Mouse (Mus musculus) kidney, embryonic 14.5 days (tissue): ENCODE measurements around the gene Hoxb1. TPM values are rescaled to one million over a fixed set of nuclear protein-coding genes. Genes with fewer than 3 reads are reported as not detected.
A peak's percentile ranks its signal among the peaks of the same experiment; 100 is the strongest.

Experiments used
- ATAC-seq: fragments of 200-750 bp; cut with Nextera tagmentation; 2 replicates; pipeline ENCODE4 v1.8.0; 2017; ENCODE audit warnings: moderate number of reproducible peaks, mild to moderate bottlenecking, moderate TSS enrichment, moderate library complexity; ENCODE audit not compliant: low FRiP score, low TSS enrichment
- H3K27ac ChIP-seq: fragments of 300-500 bp; sonication (generic); 2 replicates; pipeline ENCODE4 v1.5.1; 2014; ENCODE audit warnings: low read depth, mild to moderate bottlenecking, low read length, moderate library complexity, mixed read lengths
- H3K27me3 ChIP-seq: fragments of 300-500 bp; sonication (generic); 2 replicates; pipeline ENCODE4 v1.6.1; 2014; ENCODE audit warnings: mild to moderate bottlenecking, low read length; ENCODE audit not compliant: control insufficient read depth, insufficient read depth
- H3K36me3 ChIP-seq: fragments of 300-500 bp; sonication (generic); 2 replicates; pipeline ENCODE4 v1.6.1; 2014; ENCODE audit warnings: low read length, mixed read lengths; ENCODE audit not compliant: control insufficient read depth, insufficient read depth
- H3K4me1 ChIP-seq: fragments of 300-500 bp; sonication (generic); 2 replicates; pipeline ENCODE4 v1.6.1; 2014; ENCODE audit warnings: low read length, mixed read lengths; ENCODE audit not compliant: control insufficient read depth, insufficient read depth
- H3K4me2 ChIP-seq: fragments of 300-500 bp; sonication (generic); replicated peaks from 2 replicates; pipeline ENCODE4 v1.6.1; 2014; ENCODE audit warnings: low read depth, mild to moderate bottlenecking, low read length
- H3K4me3 ChIP-seq: fragments of 300-500 bp; sonication (generic); 2 replicates; pipeline ENCODE4 v1.5.1; 2014; ENCODE audit warnings: mild to moderate bottlenecking, low read length
- H3K9ac ChIP-seq: fragments of 300-500 bp; sonication (generic); 2 replicates; pipeline ENCODE4 v1.6.1; 2014; ENCODE audit warnings: low read depth, mild to moderate bottlenecking, low read length, moderate library complexity
- H3K9me3 ChIP-seq: fragments of 300-500 bp; sonication (generic); 2 replicates; pipeline ENCODE4 v1.6.1; 2016; ENCODE audit warnings: low read length; ENCODE audit not compliant: control insufficient read depth
- WGBS: fragments of 180-500 bp; shearing (Covaris S2); extraction: QIAGEN DNeasy Blood & Tissue Kit; methylation state at CpG from one replicate; pipeline ENCODE4 v1.1.7; 2014; 5-methylcytosine and 5-hydroxymethylcytosine counted together
- polyA plus RNA-seq: library from polyadenylated mRNA; unstranded; fragments of >200 nt; fragmentation: Nextera tagmentation; extraction: Ambion mirVana; gene quantifications from 2 replicates; pipeline ENCODE4 v1.2.1, GENCODE M21; 2014

Gene Hoxb1
- polyA plus RNA-seq, 1 experiment from 2014 or later = 0.37 TPM

- peaks cover 89% of the 10 kb centered on the region for H3K4me1 ChIP-seq
- H3K9me3 ChIP-seq = no peaks in the 10 kb centered on the region
- peak overlapping the region; percentile 4; the same call in 1 of the 2 replicates for H3K4me3 ChIP-seq
- WGBS = 9% methylated on average over 8 of the region's 8 CpGs
- no peaks in the 10 kb centered on the region for H3K27me3 ChIP-seq
- H3K9ac ChIP-seq = peak overlapping the region; percentile 99; the same call in 1 of the 2 replicates
- peaks cover 35% of the 10 kb centered on the region for H3K36me3 ChIP-seq
- H3K27ac ChIP-seq = peak overlapping the region; percentile 100; the same call in 1 of the 2 replicates
- no peak for ATAC-seq
- peak overlapping the region; percentile 95 for H3K4me2 ChIP-seq
These were observed 36.9 kb upstream of the Hoxb1 start for GRCm38 (mm10) chr11:96328605-96329004.

DNA sequence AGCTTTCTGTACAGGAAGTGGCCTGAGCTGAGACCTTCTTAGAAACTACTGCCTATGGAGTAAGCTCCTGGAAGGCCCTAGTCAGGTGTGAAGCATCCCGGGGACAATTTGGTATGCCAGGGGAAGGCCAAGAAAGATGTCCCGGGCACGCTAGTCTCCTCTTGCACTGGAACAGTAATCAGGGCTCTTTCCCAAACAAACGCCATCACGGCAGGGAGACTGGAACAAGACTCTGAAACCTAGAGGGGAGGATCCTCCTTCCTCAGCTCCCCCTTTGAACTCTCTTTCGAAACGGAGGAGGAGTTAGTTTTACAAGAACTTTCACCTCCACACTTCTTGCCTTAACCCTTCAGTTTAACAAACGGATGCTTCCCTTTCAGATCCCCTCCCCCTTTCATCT is 33.4 kb upstream of the Hoxb1 start:
- no peak for ATAC-seq
- Histone ChIP-seq H3K9ac (peak overlapping the region; percentile 86), H3K27me3 (no peaks in the 10 kb centered on the region)

GRCm38 (mm10) chr11:96332618-96333032 is 32.9 kb upstream of the Hoxb1 start:
- ATAC-seq = peak; percentile 40

More for the DNA sequence above, 33.4 kb upstream of the Hoxb1 start:
- Histone ChIP-seq H3K9me3 (no peaks in the 10 kb centered on the region), H3K36me3 (peaks cover 39% of the 10 kb centered on the region), H3K4me1 (peaks cover 90% of the 10 kb centered on the region), H3K4me3 (peak overlapping the region; percentile 38), H3K27ac (peak overlapping the region; percentile 100), H3K4me2 (peak overlapping the region; percentile 70)
- WGBS = 6% methylated on average over 8 of the region's 8 CpGs

DNA sequence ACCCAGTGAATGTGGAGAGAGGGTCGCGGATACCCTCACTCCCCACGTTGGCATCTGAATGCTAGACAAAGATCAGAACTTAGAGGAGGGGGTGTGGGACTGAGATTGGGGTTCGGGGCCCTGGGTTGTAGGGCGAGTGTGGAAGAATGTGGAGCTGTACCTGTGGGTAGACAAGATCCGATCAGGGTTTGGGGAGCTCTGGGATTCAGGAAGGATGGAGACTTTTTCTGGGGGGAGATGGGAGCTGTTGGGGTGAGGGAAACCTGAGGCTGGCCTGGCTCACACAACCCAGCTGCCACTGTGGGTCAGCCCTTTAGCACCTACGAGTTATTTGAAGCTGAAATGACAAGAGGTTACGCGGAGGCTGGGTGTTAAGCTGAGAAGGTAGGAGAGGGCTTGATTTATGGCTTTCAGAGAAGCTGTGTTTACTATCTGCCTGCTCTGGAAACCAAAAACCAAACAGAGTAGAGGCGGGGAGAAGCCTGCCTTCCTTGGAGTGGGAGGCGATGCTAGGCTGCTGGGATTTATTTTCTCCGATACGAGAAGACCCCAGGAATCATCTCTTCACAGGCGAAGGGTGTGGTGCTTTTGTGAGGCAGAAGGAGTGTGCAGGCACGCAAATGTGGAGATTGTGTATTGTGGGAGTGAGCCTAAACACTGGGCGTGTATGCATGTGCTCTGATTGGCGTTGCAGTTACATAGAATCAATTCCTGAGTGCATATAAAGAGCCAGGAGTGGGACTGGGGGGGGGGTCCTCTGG is 32.1 kb upstream of the Hoxb1 start:
- Histone ChIP-seq H3K36me3 (peaks cover 42% of the 10 kb centered on the region), H3K4me3 (peak overlapping the region; percentile 38), H3K4me2 (peak overlapping the region; percentile 70), H3K9me3 (no peaks in the 10 kb centered on the region), H3K4me1 (peaks cover 92% of the 10 kb centered on the region), H3K9ac (peak overlapping the region; percentile 86), H3K27ac (peak overlapping the region; percentile 100), H3K27me3 (no peaks in the 10 kb centered on the region)
- 9% methylated on average over 17 of the region's 17 CpGs for WGBS
- peak; percentile 60 for ATAC-seq

More at GRCm38 (mm10) chr11:96332618-96333032, 32.9 kb upstream of the Hoxb1 start:
- Histone ChIP-seq H3K27me3 (no peaks in the 10 kb centered on the region), H3K9ac (peak overlapping the region; percentile 86), H3K9me3 (no peaks in the 10 kb centered on the region), H3K36me3 (peaks cover 40% of the 10 kb centered on the region), H3K4me2 (peak overlapping the region; percentile 70), H3K4me1 (peaks cover 91% of the 10 kb centered on the region), H3K27ac (peak overlapping the region; percentile 100), H3K4me3 (peak overlapping the region; percentile 38)
- WGBS = 6% methylated on average over 33 of the region's 35 CpGs

GRCm38 (mm10) chr11:96334002-96334364 is 31.6 kb upstream of the Hoxb1 start:
- Histone ChIP-seq H3K27me3 (no peaks in the 10 kb centered on the region), H3K4me3 (peak overlapping the region; percentile 38), H3K4me2 (peak overlapping the region; percentile 70), H3K9me3 (no peaks in the 10 kb centered on the region), H3K4me1 (peaks cover 94% of the 10 kb centered on the region), H3K36me3 (peaks cover 42% of the 10 kb centered on the region), H3K9ac (peak overlapping the region; percentile 86), H3K27ac (peak overlapping the region; percentile 100)
- WGBS = 23% methylated on average over 2 of the region's 2 CpGs
- 0 out of 2 replicates have a peak, but pooled peaks have one; percentile 3 for ATAC-seq

DNA sequence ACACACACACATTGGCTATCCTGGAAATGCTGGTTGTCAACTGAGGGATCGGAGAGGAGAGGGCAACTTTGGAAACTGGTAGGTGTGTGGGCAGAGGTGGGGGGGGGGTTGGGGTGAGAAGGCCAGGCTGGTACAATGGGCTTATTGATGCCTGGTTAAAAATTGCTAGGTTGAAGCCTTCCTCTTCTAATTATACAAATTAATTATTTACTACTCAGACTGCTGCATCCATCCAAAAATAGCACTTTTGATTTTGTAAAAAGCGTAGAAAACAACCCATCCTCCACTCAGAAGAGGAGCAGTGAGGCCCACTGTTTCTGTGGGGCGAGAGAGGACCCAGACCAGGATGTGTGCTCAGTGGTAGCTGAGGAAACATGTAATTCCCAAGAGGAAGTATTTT is 30.6 kb upstream of the Hoxb1 start:
- Histone ChIP-seq H3K27me3 (no peaks in the 10 kb centered on the region), H3K36me3 (peaks cover 40% of the 10 kb centered on the region), H3K27ac (peak overlapping the region; percentile 100), H3K9ac (peak overlapping the region; percentile 25; the same call in 1 of the 2 replicates), H3K4me2 (peak overlapping the region; percentile 70), H3K4me1 (peaks cover 95% of the 10 kb centered on the region), H3K4me3 (no peak overlapping the region), H3K9me3 (no peaks in the 10 kb centered on the region)
- 41% methylated on average over 3 of the region's 3 CpGs for WGBS
- no peak for ATAC-seq

DNA sequence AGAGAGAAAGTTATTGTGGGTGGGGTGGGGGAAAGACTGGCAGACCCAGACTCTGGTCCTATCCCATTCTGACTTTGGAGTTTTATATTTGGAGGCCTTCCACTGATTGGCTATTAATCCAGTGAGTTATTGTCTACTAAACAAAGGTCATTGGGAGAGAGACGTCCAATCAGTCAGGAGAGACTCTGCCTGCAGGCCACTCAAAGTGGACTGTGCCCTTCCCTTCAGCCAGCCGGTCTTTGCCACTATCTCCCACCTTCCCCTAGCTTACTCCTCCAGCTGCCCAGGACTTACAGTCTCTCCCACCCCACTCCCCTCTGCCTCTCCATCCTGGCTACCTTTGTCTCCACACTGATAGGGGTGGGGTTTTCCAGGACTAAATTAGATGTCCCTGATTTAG is 29.0 kb upstream of the Hoxb1 start:
- no peaks in the 10 kb centered on the region for H3K27me3 ChIP-seq
- peaks cover 86% of the 10 kb centered on the region for H3K4me1 ChIP-seq

DNA sequence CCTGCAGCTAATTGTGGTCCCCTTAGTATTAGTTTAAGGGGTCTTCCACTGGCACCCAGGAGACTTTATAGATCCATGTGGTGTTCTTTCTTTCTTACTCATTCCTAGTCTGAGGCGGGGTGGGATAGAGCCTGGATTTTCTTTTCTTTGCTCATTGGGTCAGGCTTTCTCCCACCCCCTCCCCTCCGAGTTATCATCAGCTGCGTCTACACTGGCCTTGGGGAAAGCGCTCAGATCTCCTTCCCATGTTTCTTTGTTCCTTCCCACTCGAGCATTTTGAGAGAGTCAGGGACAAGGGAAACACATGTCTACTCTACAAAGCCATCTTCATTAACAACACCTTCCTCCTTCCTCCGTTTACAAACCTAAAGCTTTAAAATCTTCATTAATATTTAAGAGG is 28.5 kb upstream of the Hoxb1 start:
- ATAC-seq = no peak
- Histone ChIP-seq H3K9ac (peak overlapping the region; percentile 19; the same call in 1 of the 2 replicates), H3K4me3 (no peak overlapping the region), H3K36me3 (peaks cover 32% of the 10 kb centered on the region), H3K4me1 (peaks cover 84% of the 10 kb centered on the region), H3K27me3 (no peaks in the 10 kb centered on the region), H3K4me2 (0 out of 2 replicates have a peak overlapping the region, but pooled peaks have one; percentile 5), H3K27ac (peak overlapping the region; percentile 100), H3K9me3 (no peaks in the 10 kb centered on the region)
- 24% methylated on average over 6 of the region's 6 CpGs for WGBS

More for the DNA sequence above, 29.0 kb upstream of the Hoxb1 start:
- Histone ChIP-seq H3K36me3 (peaks cover 31% of the 10 kb centered on the region), H3K9ac (peak overlapping the region; percentile 19; the same call in 1 of the 2 replicates), H3K4me2 (0 out of 2 replicates have a peak overlapping the region, but pooled peaks have one; percentile 5), H3K27ac (peak overlapping the region; percentile 100; the same call in 1 of the 2 replicates), H3K4me3 (no peak overlapping the region), H3K9me3 (no peaks in the 10 kb centered on the region)
- no peak for ATAC-seq
- WGBS = 10% methylated on average over 2 of the region's 2 CpGs
